Mouse (Mus musculus) urinary bladder, postnatal 36 days (tissue): ENCODE measurements around the gene Zfp524.
"Not testable (repeated sequence)": the region's sequence is repeated elsewhere in the genome, so short reads cannot be mapped to it uniquely, and the experiment has no call there.

Experiments
- DNase-seq, 2 experiments: peaks; one replicate each; pipeline ENCODE4 v3.0.0; 2022; ENCODE audit warnings: low spot score in 2 of 2, mixed read lengths in 1 of 2

The Zfp524 gene

DNA sequence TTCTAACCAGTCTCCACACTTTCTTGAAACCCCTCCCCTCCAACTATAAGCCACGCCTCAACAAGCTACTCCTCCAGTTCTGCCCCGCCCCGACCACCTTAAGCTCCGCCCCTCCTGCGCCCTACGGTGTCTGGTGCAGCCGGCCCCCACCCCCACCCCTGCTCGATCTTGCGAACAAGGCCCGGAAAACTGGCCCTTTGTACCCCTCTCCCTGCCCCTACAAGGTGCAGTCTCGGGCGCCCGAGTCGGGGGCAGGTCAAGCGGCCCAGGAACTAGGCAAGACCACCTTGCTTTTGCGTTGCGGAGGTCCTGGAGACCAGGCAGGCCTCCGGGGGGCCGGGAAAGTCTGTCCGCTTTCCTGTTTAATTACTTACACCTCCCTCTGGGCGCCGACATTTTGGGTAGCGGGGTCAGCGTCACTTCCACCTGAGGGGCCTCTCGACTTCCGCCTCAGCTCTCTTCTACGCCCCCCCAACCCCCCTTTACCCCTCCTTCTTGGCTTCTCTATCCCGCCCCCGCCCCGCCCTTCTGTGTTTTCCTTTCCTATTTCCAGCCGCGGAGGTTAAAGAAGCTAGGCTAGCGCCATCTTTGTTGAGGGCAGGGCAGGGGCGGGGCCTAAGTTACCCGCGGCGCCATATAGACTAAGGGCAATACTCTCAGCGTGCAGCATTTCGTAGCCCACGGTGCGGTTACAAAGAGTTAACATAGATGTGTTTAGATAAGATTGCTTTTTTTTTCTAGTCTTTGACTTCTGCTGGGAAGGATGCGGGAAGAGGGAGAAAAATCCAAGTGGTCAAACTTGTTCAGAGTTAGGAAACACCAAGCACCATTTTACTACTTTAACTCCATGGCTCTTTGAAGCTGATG lies at the start of gene Zfp524, which contains the start of gene Fiz1:
Zfp524 (plus strand) TSS at position 165 of the 867 bp plus-strand sequence.
Fiz1 (minus strand) TSS at position 447 of the 867 bp plus-strand sequence.
- peak; percentile 97 to 98 for DNase-seq

GRCm38 (mm10) chr7:4964988-4965387 lies 49.2 kb upstream of the Zfp524 start:
- DNase-seq, result no peak

GRCm38 (mm10) chr7:4971068-4971467 lies 43.1 kb upstream of the Zfp524 start, which contains the start of gene Sbk3:
Sbk3 (minus strand) TSS chr7:4971168.
- DNase-seq, result no peak

- DNase-seq, result no peak
Measured at GRCm38 (mm10) chr7:4971710-4972109, 42.5 kb upstream of the Zfp524 start.

DNA sequence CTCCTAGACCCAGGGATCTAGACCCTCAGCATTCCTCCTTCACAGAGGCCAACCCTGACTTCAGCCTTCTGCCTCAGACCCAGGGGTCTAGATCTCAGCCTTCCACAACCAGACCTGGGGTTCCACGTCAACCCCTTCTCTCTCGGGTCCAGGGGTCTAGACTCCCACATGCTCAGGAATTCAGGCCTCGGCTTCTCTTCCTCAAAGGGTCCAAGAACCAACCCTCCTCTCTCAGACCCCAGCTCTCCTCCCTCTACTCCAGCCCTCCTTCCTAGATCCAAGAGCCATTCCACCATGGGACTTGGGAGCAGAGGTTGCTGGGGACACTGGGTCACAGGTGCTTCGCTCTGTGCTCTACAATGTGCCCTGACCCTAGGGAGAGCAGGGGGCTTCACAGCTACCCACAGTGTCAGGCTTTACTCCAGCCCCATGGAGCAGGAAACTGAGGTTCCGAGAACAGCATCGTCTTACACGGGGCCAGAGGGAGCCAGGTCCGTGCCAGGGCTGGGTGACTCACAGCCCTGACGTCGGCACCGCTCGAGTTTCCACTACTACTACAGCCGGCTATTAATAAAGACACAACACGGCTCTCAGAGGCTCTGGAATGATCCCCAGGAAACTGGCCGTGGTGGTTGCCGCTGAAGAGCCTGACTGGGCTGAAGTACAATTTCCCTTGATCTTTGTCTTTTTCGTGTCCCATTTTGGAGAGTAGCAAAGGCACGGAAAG lies 41.7 kb upstream of the Zfp524 start:
- DNase-seq, result peak; percentile 18 to 53

DNA sequence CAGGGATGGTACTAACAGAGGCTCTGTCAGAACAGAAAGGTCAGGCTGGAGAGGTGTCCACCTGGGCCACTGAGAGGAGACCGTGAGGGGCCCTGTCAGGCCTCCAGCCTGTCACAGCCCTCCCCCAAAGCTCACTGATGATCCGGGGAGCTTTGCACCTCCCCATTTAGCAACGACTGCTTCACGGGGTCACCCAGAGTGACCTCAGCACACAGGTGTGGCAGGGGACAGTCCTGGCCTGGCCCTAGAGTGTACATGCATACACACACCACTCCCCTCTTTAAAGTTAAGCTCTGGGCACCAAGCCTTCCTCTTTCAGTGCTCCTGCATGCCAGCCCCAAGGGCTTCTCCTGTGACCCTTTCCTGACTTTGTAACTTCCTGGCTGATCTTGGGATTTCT lies 38.8 kb upstream of the Zfp524 start:
- no peak for DNase-seq

GRCm38 (mm10) chr7:4976832-4977231 lies 37.4 kb upstream of the Zfp524 start:
- no peak for DNase-seq

DNA sequence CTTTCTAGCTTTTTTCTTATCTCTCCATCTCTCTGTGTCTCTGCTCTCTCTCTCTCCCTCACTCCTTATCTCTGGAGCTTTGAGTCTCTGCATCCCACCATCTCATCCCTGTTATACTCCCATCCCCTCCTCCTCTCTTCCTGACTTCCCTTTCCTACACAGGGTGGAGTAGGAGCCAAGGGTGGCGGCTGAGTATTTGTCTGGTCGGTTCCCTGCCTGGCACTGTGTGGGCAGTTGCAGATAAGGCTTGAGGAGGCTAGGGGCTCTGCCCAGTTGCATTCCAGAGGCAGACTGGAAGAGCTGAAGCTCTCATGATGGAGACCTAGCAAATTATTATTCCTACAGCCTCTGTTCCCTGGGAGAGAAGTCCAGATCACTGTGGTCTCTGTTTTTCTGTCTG lies 26.0 kb upstream of the Zfp524 start:
- DNase-seq, result no peak

DNA sequence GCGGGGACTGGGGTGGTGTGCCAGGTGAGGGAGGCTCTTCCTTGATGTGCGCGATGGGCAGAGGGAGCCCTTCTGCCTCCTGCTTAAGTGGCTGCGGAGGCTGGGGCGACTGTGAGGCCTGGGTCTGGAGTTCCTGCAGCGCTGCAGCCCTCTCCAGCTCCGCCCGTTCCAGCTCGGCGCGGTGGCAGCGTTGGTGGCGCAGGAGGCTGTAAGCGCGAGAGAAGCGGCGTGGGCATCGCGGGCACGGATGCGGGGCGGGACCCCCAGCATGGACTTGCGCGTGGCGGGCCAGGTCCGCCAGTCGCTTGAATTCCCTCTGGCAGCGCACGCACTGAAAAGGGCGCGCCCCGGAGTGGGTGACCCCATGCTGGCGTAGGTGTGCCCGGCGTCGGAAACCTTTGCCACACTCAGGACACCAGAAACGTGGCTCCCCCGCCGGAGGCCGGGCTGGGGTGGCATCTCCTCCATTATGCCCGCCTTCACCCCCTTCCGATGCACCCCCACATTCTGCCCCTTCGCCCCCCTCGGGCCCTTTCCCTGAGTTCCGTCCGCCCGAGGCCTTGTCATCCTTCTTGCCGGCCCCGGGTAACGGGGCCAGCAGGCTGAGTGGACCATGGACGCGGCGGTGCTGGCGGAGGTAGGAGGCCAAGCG lies 20.7 kb upstream of the Zfp524 start:
- DNase-seq, result no peak

DNA sequence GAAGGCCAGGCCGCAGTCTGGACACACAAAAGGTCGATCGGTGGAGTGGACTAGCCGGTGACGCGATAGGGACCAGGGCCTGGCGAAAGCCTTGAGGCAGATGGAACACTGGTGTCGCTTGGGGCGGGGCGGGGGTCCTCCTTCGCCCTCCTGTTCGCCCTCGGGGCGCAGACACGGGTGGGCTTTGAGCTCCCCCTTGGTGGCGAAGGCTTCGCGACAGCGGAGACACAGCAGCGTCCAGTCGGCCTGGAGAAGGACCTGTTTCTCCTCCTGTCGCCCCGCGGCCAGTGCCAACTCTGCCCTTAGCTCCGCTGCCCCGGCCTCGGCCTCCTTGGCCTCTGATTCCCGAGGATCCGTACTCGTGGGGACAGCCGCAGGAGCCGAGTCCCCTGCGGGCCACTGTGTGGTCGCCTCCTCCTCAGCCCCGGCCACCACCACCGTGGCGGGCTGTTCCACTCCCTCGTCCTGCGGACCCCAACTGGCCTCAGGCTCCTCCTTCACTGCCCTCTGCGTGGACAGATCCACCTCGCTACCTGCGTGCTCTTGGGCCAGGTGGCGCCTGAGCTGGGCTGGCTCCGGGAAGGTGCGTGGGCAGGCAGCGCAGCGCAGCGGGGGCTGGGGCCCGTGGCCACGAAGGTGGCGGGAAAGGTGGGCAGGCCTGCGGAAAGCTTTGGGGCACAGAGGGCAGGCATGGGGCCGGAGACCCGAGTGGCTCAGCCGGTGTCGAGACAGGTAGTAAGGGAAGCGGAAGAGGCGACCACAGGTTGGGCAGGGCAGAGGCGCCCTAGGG lies 20.0 kb upstream of the Zfp524 start:
- no peak for DNase-seq

- no peak for DNase-seq
Measured at GRCm38 (mm10) chr7:4995268-4996002, 18.8 kb upstream of the Zfp524 start.

- DNase-seq, result peak; percentile 78 to 91
Measured at GRCm38 (mm10) chr7:4996003-4996895, 18.0 kb upstream of the Zfp524 start, which contains the start of gene Zfp579. Zfp579 (minus strand) TSS chr7:4996158.

DNA sequence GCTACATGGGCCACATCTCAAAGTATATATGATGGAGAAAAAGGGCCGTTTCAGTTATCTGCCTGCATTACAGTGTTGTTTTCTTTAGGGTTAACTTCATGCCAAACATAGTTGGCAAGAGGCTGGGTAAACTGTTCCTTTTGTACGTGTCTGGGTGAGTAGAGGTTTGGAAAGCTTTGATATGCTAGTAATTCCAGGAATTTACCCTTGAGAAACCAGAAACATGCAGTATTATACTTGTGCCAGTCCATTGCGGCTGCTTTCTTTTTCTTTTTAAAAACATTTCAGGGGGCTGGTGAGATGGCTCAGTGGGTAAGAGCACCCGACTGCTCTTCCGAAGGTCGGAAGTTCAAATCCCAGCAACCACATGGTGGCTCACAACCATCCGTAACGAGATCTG lies 17.3 kb upstream of the Zfp524 start:
- DNase-seq, result no peak

GRCm38 (mm10) chr7:4999876-5000275 lies 14.3 kb upstream of the Zfp524 start:
- no peak for DNase-seq

GRCm38 (mm10) chr7:5002876-5003275 lies 11.3 kb upstream of the Zfp524 start:
- DNase-seq, result not testable (repeated sequence)

GRCm38 (mm10) chr7:5008229-5008628 lies 6.0 kb upstream of the Zfp524 start:
- no peak for DNase-seq

DNA sequence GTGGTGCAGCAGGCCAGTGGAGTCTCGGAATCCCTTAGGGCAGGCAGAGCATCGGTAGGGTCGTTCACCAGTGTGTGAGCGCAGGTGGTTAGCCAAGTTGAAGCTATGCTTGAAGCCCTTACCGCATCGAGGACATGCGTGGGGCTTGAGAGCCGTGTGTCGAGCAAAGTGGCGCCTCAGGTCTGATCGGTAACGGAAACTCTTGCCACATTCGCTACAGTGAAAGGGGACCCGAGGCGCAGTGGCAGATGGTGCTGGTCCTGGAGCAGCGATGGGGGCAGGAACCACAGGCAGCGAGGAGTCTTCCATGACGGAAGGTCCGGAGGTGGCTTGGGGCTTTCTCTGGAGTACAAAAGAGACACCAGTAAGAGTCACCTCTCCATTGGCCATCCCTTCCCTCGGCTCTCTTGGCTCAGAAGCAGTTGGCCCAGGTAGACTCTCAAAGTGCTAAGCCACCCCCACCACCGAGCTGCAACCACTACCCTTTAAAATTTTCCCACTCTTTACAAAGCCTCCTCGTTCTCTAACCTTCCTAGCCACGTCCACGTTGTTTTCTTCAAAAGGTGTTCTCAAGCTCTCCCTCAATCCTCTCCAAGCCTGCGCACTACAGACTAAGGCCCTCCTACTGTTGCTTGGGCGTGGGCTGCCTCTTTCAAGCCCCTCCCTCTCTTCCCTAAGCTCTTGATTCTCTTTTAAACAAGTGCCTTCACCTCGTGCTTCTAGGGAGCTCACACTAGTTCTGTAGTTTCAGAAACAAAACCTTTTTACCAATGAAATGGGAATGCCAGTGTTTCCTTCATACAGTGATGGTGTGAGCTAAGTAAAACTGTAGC lies 1.3 kb upstream of the Zfp524 start:
- DNase-seq, result no peak

- peak; percentile 90 to 92 for DNase-seq
Measured at GRCm38 (mm10) chr7:5015118-5016001, 1.1 kb downstream of the Zfp524 start, which contains the start of gene Gm44973. Gm44973 (plus strand) TSS chr7:5015496.
